Mouse (Mus musculus): Measurements from ENCODE around the gene C1qtnf2. TPM values are rescaled to one million over a fixed set of nuclear protein-coding genes. Genes with fewer than 3 reads are reported as not detected.

Gene C1qtnf2
- polyA plus RNA-seq, 1 experiment from 2014 or later = 13.4 TPM

DNA sequence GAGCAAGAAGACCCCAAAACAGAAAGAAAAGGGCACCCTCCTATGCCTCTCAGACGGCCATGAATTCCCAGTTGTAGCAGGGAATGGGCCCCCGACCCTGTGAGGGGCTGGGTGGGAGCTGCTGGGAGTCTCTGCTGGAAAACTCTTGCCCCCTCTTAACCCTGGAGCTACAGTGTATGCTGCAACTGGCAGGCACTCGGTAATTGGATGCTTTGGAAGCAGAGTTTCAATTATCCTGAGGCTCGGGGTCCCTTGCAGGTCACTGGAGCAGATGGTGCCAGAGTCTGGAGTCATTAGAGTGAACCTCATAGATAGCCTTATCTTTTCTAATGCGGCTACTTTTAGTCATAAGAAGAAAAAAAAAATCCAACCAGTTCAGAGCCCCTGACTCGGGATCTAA is 65.8 kb downstream of the C1qtnf2 start:
- no peaks in the 10 kb centered on the region for H3K27me3 ChIP-seq (ENCODE audit: control insufficient read depth, insufficient read depth, low read length)
- H3K27ac ChIP-seq (ENCODE audit: low read depth, low read length) = peak overlapping the region; percentile 67; the same call in 1 of the 2 replicates
- H3K4me3 ChIP-seq (ENCODE audit: low read length) = no peak overlapping the region
- peaks cover 25% of the 10 kb centered on the region for H3K4me1 ChIP-seq (ENCODE audit: control insufficient read depth, insufficient read depth, low read length)
- peaks cover 33% of the 10 kb centered on the region; the same call in 1 of the 2 replicates for H3K36me3 ChIP-seq (ENCODE audit: control insufficient read depth, insufficient read depth, low read length)
- peak; percentile 61; the same call in 1 of the 2 replicates for ATAC-seq (ENCODE audit: low FRiP score, low TSS enrichment)
- no peak overlapping the region for H3K9ac ChIP-seq (ENCODE audit: low read depth, low read length)
- H3K4me2 ChIP-seq (replicated peaks; ENCODE audit: low read depth, low read length) = no peak overlapping the region; the same call in 1 of the 2 replicates
- H3K9me3 ChIP-seq (ENCODE audit: control insufficient read depth, low read length) = no peaks in the 10 kb centered on the region
- WGBS = 18% methylated on average over 6 of the region's 6 CpGs

Other genes with a start within 250 kb of the C1qtnf2 start
- gene Pttg1, start 48.0 kb upstream of the C1qtnf2 start, polyA plus RNA-seq (2014; fragmentation: Nextera tagmentation; extraction: Ambion mirVana) = 105 and 129 TPM in 2 replicates
- gene Slu7, start 40.5 kb upstream of the C1qtnf2 start, polyA plus RNA-seq (2014; fragmentation: Nextera tagmentation; extraction: Ambion mirVana) = 58.2 and 65.2 TPM in 2 replicates
- 25.8 and 31.1 TPM in 2 replicates for gene Ccnjl, start 54.5 kb downstream of the C1qtnf2 start, polyA plus RNA-seq (2014; fragmentation: Nextera tagmentation; extraction: Ambion mirVana)
- gene 4933415A04Rik, start 112.8 kb downstream of the C1qtnf2 start, polyA plus RNA-seq (2014; fragmentation: Nextera tagmentation; extraction: Ambion mirVana) = 9.0 and 9.9 TPM in 2 replicates
- gene Fabp6, start 127.3 kb downstream of the C1qtnf2 start, polyA plus RNA-seq (2014; fragmentation: Nextera tagmentation; extraction: Ambion mirVana) = not detected in 2 replicates
- 44.9 and 50.1 TPM in 2 replicates for gene Pwwp2a, start 207.7 kb downstream of the C1qtnf2 start, polyA plus RNA-seq (2014; fragmentation: Nextera tagmentation; extraction: Ambion mirVana)

Data from kidney, embryonic 14.5 days (tissue).